Mouse (Mus musculus): ENCODE data around the gene Psmd4.
"Not testable (repeated sequence)": the region's sequence is repeated elsewhere in the genome, so short reads cannot be mapped to it uniquely, and the experiment has no call there.

The Psmd4 gene

GRCm38 (mm10) chr3:95042166-95042837 is at the start of gene Psmd4:
Gene Psmd4 (minus strand): TSS chr3:95042614.
- DNase-seq (ENCODE audit: low spot score): peak; percentile 97

GRCm38 (mm10) chr3:95088071-95088470 is 45.7 kb upstream of the Psmd4 start:
- no peak for DNase-seq (ENCODE audit: low spot score)

GRCm38 (mm10) chr3:95071606-95072005 is 29.2 kb upstream of the Psmd4 start:
- DNase-seq (ENCODE audit: low spot score): no peak

- DNase-seq (ENCODE audit: low spot score): no peak
Observed at GRCm38 (mm10) chr3:95066570-95066969, 24.2 kb upstream of the Psmd4 start.

- no peak for DNase-seq (ENCODE audit: low spot score)
Observed at GRCm38 (mm10) chr3:95066095-95066494, 23.7 kb upstream of the Psmd4 start.

GRCm38 (mm10) chr3:95065553-95065952 is 23.1 kb upstream of the Psmd4 start:
- no peak for DNase-seq (ENCODE audit: low spot score)

GRCm38 (mm10) chr3:95063741-95064140 is 21.3 kb upstream of the Psmd4 start:
- DNase-seq (ENCODE audit: low spot score): no peak

- DNase-seq (ENCODE audit: low spot score): no peak
Observed at GRCm38 (mm10) chr3:95058078-95058477, 15.7 kb upstream of the Psmd4 start.

- DNase-seq (ENCODE audit: low spot score): peak; percentile 34
Observed at GRCm38 (mm10) chr3:95056275-95056674, 13.9 kb upstream of the Psmd4 start.

- DNase-seq (ENCODE audit: low spot score): peak; percentile 57
Observed at GRCm38 (mm10) chr3:95054481-95055260, 12.3 kb upstream of the Psmd4 start.

- DNase-seq (ENCODE audit: low spot score): peak; percentile 66
Observed at GRCm38 (mm10) chr3:95053701-95054100, 11.3 kb upstream of the Psmd4 start.

GRCm38 (mm10) chr3:95052959-95053358 is 10.5 kb upstream of the Psmd4 start:
- peak; percentile 67 for DNase-seq (ENCODE audit: low spot score)

GRCm38 (mm10) chr3:95047914-95048313 is 5.5 kb upstream of the Psmd4 start:
- no peak for DNase-seq (ENCODE audit: low spot score)

GRCm38 (mm10) chr3:95046462-95047057 is 4.1 kb upstream of the Psmd4 start:
- peak; percentile 66 for DNase-seq (ENCODE audit: low spot score)

- no peak for DNase-seq (ENCODE audit: low spot score)
Observed at GRCm38 (mm10) chr3:95043251-95043650, 837 bp upstream of the Psmd4 start.

GRCm38 (mm10) chr3:95042838-95043229 is 420 bp upstream of the Psmd4 start:
- no peak for DNase-seq (ENCODE audit: low spot score)

GRCm38 (mm10) chr3:95041625-95042024 is 789 bp downstream of the Psmd4 start:
- DNase-seq (ENCODE audit: low spot score): no peak

GRCm38 (mm10) chr3:95029953-95030352 is 12.5 kb downstream of the Psmd4 start:
- no peak for DNase-seq (ENCODE audit: low spot score)

- not testable (repeated sequence) for DNase-seq (ENCODE audit: low spot score)
Observed at GRCm38 (mm10) chr3:95029291-95029827, 13.1 kb downstream of the Psmd4 start.

GRCm38 (mm10) chr3:95028603-95029002 is 13.8 kb downstream of the Psmd4 start:
- no peak for DNase-seq (ENCODE audit: low spot score)

GRCm38 (mm10) chr3:95027701-95028100 is 14.7 kb downstream of the Psmd4 start:
- DNase-seq (ENCODE audit: low spot score): no peak

- no peak for DNase-seq (ENCODE audit: low spot score)
Observed at GRCm38 (mm10) chr3:95027057-95027645, 15.3 kb downstream of the Psmd4 start.
